Comparison of ENCODE assay signal across 21 mouse cellular contexts in the genomic region with DNA sequence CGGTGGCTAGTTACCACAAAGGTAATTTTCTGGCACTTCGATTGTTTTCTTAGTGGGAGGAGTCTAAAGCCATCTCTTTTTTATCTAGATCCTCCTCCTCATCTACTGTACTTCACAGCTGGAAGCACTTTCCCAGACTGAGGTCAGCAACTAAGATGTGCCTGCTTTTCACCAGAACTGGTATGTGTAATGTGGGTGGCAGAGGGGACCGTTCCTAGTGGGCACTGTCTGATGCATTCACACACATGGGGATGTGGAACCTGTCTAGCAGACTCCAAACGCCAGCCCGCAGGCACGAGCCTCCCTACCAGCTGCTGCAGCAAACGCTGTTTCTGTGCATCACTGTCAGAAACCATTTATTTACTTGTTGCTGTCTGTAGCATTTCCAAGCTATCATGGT. TPM values are rescaled to one million over a fixed set of nuclear protein-coding genes. Genes with fewer than 3 reads are reported as not detected.
"Had no signal": no experiment of that assay in that cellular context is flagged by ENCODE, and none has a peak within 500 bp of the region (broad histone marks: within the 10 kb centered on the region; RNA-seq: fewer than 3 reads in every experiment).

No protein-coding gene starts in this region.

- H3K27me3 ChIP-seq: limb, embryonic 13.5 days; liver, embryonic 12.5 days; liver, embryonic 15.5 days; lung, embryonic 15.5 days; megakaryocyte, embryonic 14.5 days; midbrain, embryonic 13.5 days had no signal

- H3K4me1 ChIP-seq: limb, embryonic 10.5 days; limb, embryonic 13.5 days; liver, embryonic 12.5 days; liver, embryonic 15.5 days; lung, embryonic 15.5 days; megakaryocyte, embryonic 14.5 days; midbrain, embryonic 10.5 days; midbrain, embryonic 13.5 days had no signal

- H3K4me3 ChIP-seq: layer of hippocampus, adult 2 months; limb, embryonic 10.5 days; limb, embryonic 13.5 days; liver, embryonic 12.5 days; liver, embryonic 15.5 days; lung, embryonic 15.5 days; megakaryocyte, embryonic 14.5 days; midbrain, embryonic 10.5 days; midbrain, embryonic 13.5 days had no signal

- ATAC-seq: liver, embryonic 12.5 days; midbrain, embryonic 13.5 days; midbrain, embryonic 16.5 days had no signal

- H3K4me2 ChIP-seq: limb, embryonic 13.5 days; liver, embryonic 12.5 days; liver, embryonic 15.5 days; lung, embryonic 15.5 days; midbrain, embryonic 13.5 days had no signal

- H3K9me3 ChIP-seq: limb, embryonic 10.5 days; limb, embryonic 13.5 days; liver, embryonic 12.5 days; liver, embryonic 15.5 days; lung, embryonic 15.5 days; midbrain, embryonic 10.5 days; midbrain, embryonic 13.5 days had no signal

- H3K36me3 ChIP-seq: limb, embryonic 10.5 days; limb, embryonic 13.5 days; liver, embryonic 12.5 days; liver, embryonic 15.5 days; lung, embryonic 15.5 days; midbrain, embryonic 10.5 days; midbrain, embryonic 13.5 days had no signal

- DNase-seq: kidney, postnatal 25 days; layer of hippocampus, adult 9-11 months; liver; lung, adult 18-20 months; lung, postnatal 10 days; lung, postnatal 36 days; right cerebral cortex, postnatal 25 days; thymus, adult 18-20 months; thymus, postnatal 36 days had no signal

- H3K27ac ChIP-seq: kidney, postnatal 0 days; layer of hippocampus, adult 2 months; limb, embryonic 10.5 days; limb, embryonic 13.5 days; liver, embryonic 12.5 days; liver, embryonic 15.5 days; lung, embryonic 15.5 days; midbrain, embryonic 10.5 days; midbrain, embryonic 13.5 days had no signal

- H3K9ac ChIP-seq: limb, embryonic 13.5 days; liver, embryonic 12.5 days; liver, embryonic 15.5 days; lung, embryonic 15.5 days; midbrain, embryonic 13.5 days had no signal

RNA-seq across cellular contexts. Expression of gene Rerg, which starts 31.3 kb away (rescaled TPM):
- total RNA-seq: monocyte, adult 5-6 weeks had no signal
